Mouse (Mus musculus): ENCODE data around the gene Psmc2.
A peak's percentile ranks its signal among the peaks of the same experiment; 100 is the strongest.

Psmc2 gene

GRCm38 (mm10) chr5:21785053-21785452 is at the start of gene Psmc2, which contains the start of gene Dnajc2:
Psmc2 (plus strand) TSS chr5:21785283.
Dnajc2 (minus strand) TSS chr5:21785251.
- DNase-seq (ENCODE audit: low spot score): peak; percentile 90

- peak; percentile 79 for DNase-seq (ENCODE audit: low spot score)
Measured at GRCm38 (mm10) chr5:21735584-21735983, 49.5 kb upstream of the Psmc2 start.

- DNase-seq (ENCODE audit: low spot score): no peak
Measured at GRCm38 (mm10) chr5:21736046-21736445, 49.0 kb upstream of the Psmc2 start.

GRCm38 (mm10) chr5:21736956-21737585 is 48.0 kb upstream of the Psmc2 start, which contains the start of gene Pmpcb:
Pmpcb (plus strand) TSS chr5:21737141.
- DNase-seq (ENCODE audit: low spot score): peak; percentile 83

GRCm38 (mm10) chr5:21737620-21738019 is 47.5 kb upstream of the Psmc2 start:
- no peak for DNase-seq (ENCODE audit: low spot score)

- DNase-seq (ENCODE audit: low spot score): no peak
Measured at GRCm38 (mm10) chr5:21739120-21739519, 46.0 kb upstream of the Psmc2 start.

GRCm38 (mm10) chr5:21739881-21740280 is 45.2 kb upstream of the Psmc2 start:
- DNase-seq (ENCODE audit: low spot score): no peak

GRCm38 (mm10) chr5:21743606-21744005 is 41.5 kb upstream of the Psmc2 start:
- no peak for DNase-seq (ENCODE audit: low spot score)

- no peak for DNase-seq (ENCODE audit: low spot score)
Measured at GRCm38 (mm10) chr5:21744651-21745050, 40.4 kb upstream of the Psmc2 start.

GRCm38 (mm10) chr5:21745966-21746365 is 39.1 kb upstream of the Psmc2 start:
- no peak for DNase-seq (ENCODE audit: low spot score)

- no peak for DNase-seq (ENCODE audit: low spot score)
Measured at GRCm38 (mm10) chr5:21768506-21768905, 16.6 kb upstream of the Psmc2 start.

GRCm38 (mm10) chr5:21769841-21770240 is 15.2 kb upstream of the Psmc2 start:
- DNase-seq (ENCODE audit: low spot score): no peak

- DNase-seq (ENCODE audit: low spot score): no peak
Measured at GRCm38 (mm10) chr5:21776491-21776890, 8.6 kb upstream of the Psmc2 start.

GRCm38 (mm10) chr5:21784161-21785052 is 676 bp upstream of the Psmc2 start:
- DNase-seq (ENCODE audit: low spot score): no peak

- no peak for DNase-seq (ENCODE audit: low spot score)
Measured at GRCm38 (mm10) chr5:21785776-21786175, 693 bp downstream of the Psmc2 start.

- DNase-seq (ENCODE audit: low spot score): peak; percentile 90
Measured at GRCm38 (mm10) chr5:21786258-21787185, 1.4 kb downstream of the Psmc2 start.

- no peak for DNase-seq (ENCODE audit: low spot score)
Measured at GRCm38 (mm10) chr5:21787186-21788105, 2.4 kb downstream of the Psmc2 start.

GRCm38 (mm10) chr5:21789061-21789460 is 4.0 kb downstream of the Psmc2 start:
- no peak for DNase-seq (ENCODE audit: low spot score)

- no peak for DNase-seq (ENCODE audit: low spot score)
Measured at GRCm38 (mm10) chr5:21792166-21792565, 7.1 kb downstream of the Psmc2 start.

GRCm38 (mm10) chr5:21802907-21803306 is 17.8 kb downstream of the Psmc2 start:
- no peak for DNase-seq (ENCODE audit: low spot score)

- no peak for DNase-seq (ENCODE audit: low spot score)
Measured at GRCm38 (mm10) chr5:21803691-21804188, 18.7 kb downstream of the Psmc2 start.

Data from ovary, postnatal 36 days (tissue).